Mouse (Mus musculus) heart, postnatal 36 days (tissue): ENCODE measurements around the gene Thada. TPM values are rescaled to one million over a fixed set of nuclear protein-coding genes. Genes with fewer than 3 reads are reported as not detected.

Experiments
- DNase-seq, 2 experiments: peaks; one replicate each; pipeline ENCODE4 v3.0.0; 2021 to 2022
- intact Hi-C: fragments of 180-260 bp; cut with DNase I; formaldehyde crosslinking; loops from one replicate; pipeline ENCODE4 v1.15.1; 2025
- total RNA-seq, 2 experiments: library from RNA; stranded (reverse); gene quantifications; 2 replicates each; pipeline ENCODE4 v1.2.3; 2021

Gene Thada
- total RNA-seq, 2 experiments from 2014 or later: 7.3 to 9.1 TPM

GRCm38 (mm10) chr17:84352790-84353154 lies 113.2 kb downstream of the Thada start:
- DNase-seq: no peak
- intact Hi-C loops: no loop called here

- intact Hi-C loops: no loop called here
Measured at GRCm38 (mm10) chr17:84351912-84352789, 113.9 kb downstream of the Thada start.

GRCm38 (mm10) chr17:84351276-84351675 lies 114.7 kb downstream of the Thada start:
- intact Hi-C loops: no loop called here
- DNase-seq: no peak

More at GRCm38 (mm10) chr17:84351912-84352789, 113.9 kb downstream of the Thada start:
- DNase-seq: no peak

- intact Hi-C loops: no loop called here
Measured at GRCm38 (mm10) chr17:84348865-84349264, 117.1 kb downstream of the Thada start.

GRCm38 (mm10) chr17:84342299-84342817 lies 123.6 kb downstream of the Thada start:
- no peak for DNase-seq
- intact Hi-C loops: no loop called here

More at GRCm38 (mm10) chr17:84348865-84349264, 117.1 kb downstream of the Thada start:
- DNase-seq: no peak

GRCm38 (mm10) chr17:84341686-84342085 lies 124.3 kb downstream of the Thada start:
- intact Hi-C loops: no loop called here
- no peak for DNase-seq

GRCm38 (mm10) chr17:84340574-84340973 lies 125.4 kb downstream of the Thada start:
- intact Hi-C loops: no loop called here
- DNase-seq: no peak

- intact Hi-C loops: no loop called here
- DNase-seq: no peak
Measured at GRCm38 (mm10) chr17:84335996-84336395, 130.0 kb downstream of the Thada start.

GRCm38 (mm10) chr17:84335076-84335475 lies 130.9 kb downstream of the Thada start:
- intact Hi-C loops: no loop called here

GRCm38 (mm10) chr17:84334241-84335014 lies 131.6 kb downstream of the Thada start:
- DNase-seq: no peak
- intact Hi-C loops: no loop called here

More at GRCm38 (mm10) chr17:84335076-84335475, 130.9 kb downstream of the Thada start:
- DNase-seq: no peak

GRCm38 (mm10) chr17:84332940-84333339 lies 133.1 kb downstream of the Thada start:
- DNase-seq: no peak
- intact Hi-C loops: no loop called here

- DNase-seq: no peak
Measured at GRCm38 (mm10) chr17:84330986-84331385, 135.0 kb downstream of the Thada start.

GRCm38 (mm10) chr17:84330506-84330905 lies 135.5 kb downstream of the Thada start:
- no peak for DNase-seq
- intact Hi-C loops: no loop called here

More at GRCm38 (mm10) chr17:84330986-84331385, 135.0 kb downstream of the Thada start:
- intact Hi-C loops: no loop called here

GRCm38 (mm10) chr17:84329906-84330470 lies 136.0 kb downstream of the Thada start:
- DNase-seq: no peak
- intact Hi-C loops: no loop called here

- intact Hi-C loops: no loop called here
- DNase-seq: no peak
Measured at GRCm38 (mm10) chr17:84328526-84328925, 137.5 kb downstream of the Thada start.

GRCm38 (mm10) chr17:84327051-84327925 lies 138.7 kb downstream of the Thada start:
- DNase-seq: no peak
- intact Hi-C loops: no loop called here

- no peak for DNase-seq
- intact Hi-C loops: no loop called here
Measured at GRCm38 (mm10) chr17:84322176-84322575, 143.8 kb downstream of the Thada start.

- intact Hi-C loops: no loop called here
- no peak for DNase-seq
Measured at GRCm38 (mm10) chr17:84321351-84321750, 144.7 kb downstream of the Thada start.

GRCm38 (mm10) chr17:84320576-84320975 lies 145.4 kb downstream of the Thada start:
- intact Hi-C loops: no loop called here
- no peak for DNase-seq

- DNase-seq: no peak
- intact Hi-C loops: no loop called here
Measured at GRCm38 (mm10) chr17:84314341-84314740, 151.7 kb downstream of the Thada start.
